Comparison of ENCODE assay signal across 20 mouse cellular contexts in the genomic region with DNA sequence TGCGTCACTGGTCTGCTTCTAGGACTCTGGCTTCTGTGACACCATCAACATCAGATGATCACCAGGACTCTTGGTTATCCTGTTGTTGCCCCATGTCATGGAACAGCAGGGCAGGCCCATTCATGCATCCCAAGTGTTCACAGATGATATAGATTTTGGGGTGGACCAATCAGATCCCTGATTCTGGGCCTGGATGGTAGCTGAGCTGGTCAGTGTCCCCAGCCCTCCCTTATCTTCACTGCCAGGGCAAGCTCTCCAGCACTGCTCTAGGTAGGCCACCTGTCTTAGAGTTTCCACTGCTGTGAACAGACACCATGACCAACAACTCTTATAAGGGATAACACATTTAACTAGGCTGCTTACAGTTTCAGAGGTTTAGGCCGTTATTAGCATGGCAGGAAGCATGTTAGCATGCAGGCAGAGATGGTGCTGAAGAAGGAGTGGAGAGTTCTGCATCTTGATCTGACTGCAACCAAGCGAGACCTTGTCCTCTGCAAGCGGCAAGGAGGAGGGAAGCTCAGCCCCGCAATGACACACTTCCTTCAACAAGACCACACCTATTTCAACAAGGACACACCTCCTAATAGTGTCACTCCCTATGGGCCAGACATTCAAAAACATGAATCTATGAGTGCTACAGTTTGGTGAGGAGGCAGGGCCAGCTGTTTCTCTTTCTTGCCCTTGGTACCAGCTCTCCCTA. TPM values are rescaled to one million over a fixed set of nuclear protein-coding genes. Genes with fewer than 3 reads are reported as not detected.
A peak's percentile ranks its signal among the peaks of the same experiment; 100 is the strongest.
DNase-seq lines count a peak whose midpoint lies in the region; ATAC-seq lines count a peak whose summit lies in the region.
"Had no signal": no experiment of that assay in that cellular context is flagged by ENCODE, and none has a peak within 500 bp of the region (broad histone marks: within the 10 kb centered on the region; RNA-seq: fewer than 3 reads in every experiment).

No protein-coding gene starts in this region.

- H3K9ac ChIP-seq in kidney, embryonic 14.5 days (ENCODE audit: low read depth, low read length): no peak overlapping the region
- H3K9ac ChIP-seq in intestine, embryonic 15.5 days: no peak overlapping the region
- no peak overlapping the region for H3K9ac ChIP-seq in forebrain, embryonic 11.5 days (ENCODE audit: low read length)
- H3K9ac ChIP-seq: forebrain, embryonic 12.5 days; limb, embryonic 13.5 days; liver, embryonic 14.5 days had no signal

- H3K27ac ChIP-seq in kidney, embryonic 14.5 days (ENCODE audit: low read depth, low read length): no peak overlapping the region
- H3K27ac ChIP-seq in intestine, embryonic 15.5 days: no peak overlapping the region
- H3K27ac ChIP-seq in embryonic facial prominence, embryonic 10.5 days (replicated peaks): no peak overlapping the region
- no peak overlapping the region for H3K27ac ChIP-seq in forebrain, embryonic 11.5 days (ENCODE audit: low read depth, low read length)
- H3K27ac ChIP-seq: forebrain, embryonic 12.5 days; hindbrain, postnatal 0 days; limb, embryonic 13.5 days; liver, embryonic 14.5 days had no signal

- DNase-seq in kidney, adult 9 months: no peak
- DNase-seq in CD4-positive, CD25-positive, alpha-beta regulatory T cell, adult 2 months (ENCODE audit: low read depth, low spot score): peak; percentile 45
- DNase-seq in embryonic facial prominence, embryonic 10.5 days (ENCODE audit: low spot score): no peak
- DNase-seq in forebrain, embryonic 11.5 days (ENCODE audit: low spot score): no peak
- DNase-seq: adrenal gland, postnatal 14 days; cerebellum, adult 8-10 months; gastrocnemius, postnatal 25 days; heart, postnatal 4 days; kidney, postnatal 14 days; right cerebral cortex, adult 18-20 months; spleen, adult 18-20 months had no signal

- H3K4me1 ChIP-seq in kidney, embryonic 14.5 days (ENCODE audit: control insufficient read depth, insufficient read depth, low read length): no peaks in the 10 kb centered on the region
- no peaks in the 10 kb centered on the region for H3K4me1 ChIP-seq in intestine, embryonic 15.5 days (replicated peaks)
- H3K4me1 ChIP-seq in embryonic facial prominence, embryonic 10.5 days: peaks cover 9% of the 10 kb centered on the region
- H3K4me1 ChIP-seq in forebrain, embryonic 11.5 days (replicated peaks; ENCODE audit: control insufficient read depth, insufficient read depth, low read length): no peaks in the 10 kb centered on the region
- H3K4me1 ChIP-seq: forebrain, embryonic 12.5 days; limb, embryonic 13.5 days had no signal

- no peaks in the 10 kb centered on the region for H3K36me3 ChIP-seq in kidney, embryonic 14.5 days (ENCODE audit: control insufficient read depth, insufficient read depth, low read length)
- no peaks in the 10 kb centered on the region for H3K36me3 ChIP-seq in intestine, embryonic 15.5 days
- no peaks in the 10 kb centered on the region for H3K36me3 ChIP-seq in embryonic facial prominence, embryonic 10.5 days (replicated peaks)
- H3K36me3 ChIP-seq in forebrain, embryonic 11.5 days (ENCODE audit: control insufficient read depth, insufficient read depth, low read length): no peaks in the 10 kb centered on the region
- H3K36me3 ChIP-seq: forebrain, embryonic 12.5 days; limb, embryonic 13.5 days had no signal

- H3K27me3 ChIP-seq in kidney, embryonic 14.5 days (ENCODE audit: control insufficient read depth, insufficient read depth, low read length): no peaks in the 10 kb centered on the region
- no peaks in the 10 kb centered on the region for H3K27me3 ChIP-seq in intestine, embryonic 15.5 days (replicated peaks)
- no peaks in the 10 kb centered on the region for H3K27me3 ChIP-seq in embryonic facial prominence, embryonic 10.5 days (replicated peaks; ENCODE audit: low read depth, poor library complexity, severe bottlenecking)
- no peaks in the 10 kb centered on the region for H3K27me3 ChIP-seq in forebrain, embryonic 11.5 days (ENCODE audit: control insufficient read depth, insufficient read depth, low read length)
- H3K27me3 ChIP-seq: forebrain, embryonic 12.5 days; limb, embryonic 13.5 days had no signal

- peak; percentile 24; the same call in 1 of the 2 replicates for ATAC-seq in kidney, embryonic 14.5 days (ENCODE audit: low FRiP score, low TSS enrichment)
- peak; percentile 35; the same call in 1 of the 2 replicates for ATAC-seq in erythroblast, adult 5-6 weeks (replicated peaks; ENCODE audit: low FRiP score, poor library complexity, severe bottlenecking)
- peak; percentile 86 for ATAC-seq in monocyte, adult 5-6 weeks (replicated peaks; ENCODE audit: insufficient number of reproducible peaks, low FRiP score, low TSS enrichment, poor library complexity, severe bottlenecking)
- no peak for ATAC-seq in intestine, embryonic 15.5 days
- ATAC-seq in forebrain, embryonic 11.5 days (replicated peaks; ENCODE audit: low FRiP score): no peak
- ATAC-seq: midbrain, embryonic 16.5 days had no signal

- no peak overlapping the region for H3K4me3 ChIP-seq in kidney, embryonic 14.5 days (ENCODE audit: low read length)
- H3K4me3 ChIP-seq in intestine, embryonic 15.5 days (replicated peaks): no peak overlapping the region
- no peak overlapping the region for H3K4me3 ChIP-seq in embryonic facial prominence, embryonic 10.5 days
- H3K4me3 ChIP-seq in forebrain, embryonic 11.5 days (ENCODE audit: low read depth, low read length): no peak overlapping the region
- H3K4me3 ChIP-seq: forebrain, embryonic 12.5 days; limb, embryonic 13.5 days had no signal

- no peak overlapping the region for H3K4me2 ChIP-seq in kidney, embryonic 14.5 days (replicated peaks; ENCODE audit: low read depth, low read length)
- no peak overlapping the region for H3K4me2 ChIP-seq in intestine, embryonic 15.5 days (replicated peaks)
- no peak overlapping the region for H3K4me2 ChIP-seq in forebrain, embryonic 11.5 days (ENCODE audit: low read depth, low read length, severe bottlenecking)
- H3K4me2 ChIP-seq: forebrain, embryonic 12.5 days; limb, embryonic 13.5 days had no signal

- H3K9me3 ChIP-seq in kidney, embryonic 14.5 days (ENCODE audit: control insufficient read depth, low read length): no peaks in the 10 kb centered on the region
- H3K9me3 ChIP-seq in intestine, embryonic 15.5 days: no peaks in the 10 kb centered on the region
- no peaks in the 10 kb centered on the region for H3K9me3 ChIP-seq in embryonic facial prominence, embryonic 10.5 days
- no peaks in the 10 kb centered on the region for H3K9me3 ChIP-seq in forebrain, embryonic 11.5 days (ENCODE audit: control insufficient read depth, low read length)
- H3K9me3 ChIP-seq: forebrain, embryonic 12.5 days; limb, embryonic 13.5 days had no signal

- WGBS in kidney, embryonic 14.5 days: 83% methylated on average over 5 of the region's 5 CpGs
- 81% methylated on average over 5 of the region's 5 CpGs for WGBS in intestine, embryonic 15.5 days
- 92% methylated on average over 5 of the region's 5 CpGs for WGBS in embryonic facial prominence, embryonic 10.5 days
- WGBS in forebrain, embryonic 11.5 days: 87% methylated on average over 5 of the region's 5 CpGs

RNA-seq across cellular contexts. Expression of a gene that starts 34.4 kb away (rescaled TPM):
- 46.2 and 91.4 TPM in 2 replicates for polyA plus RNA-seq in kidney, embryonic 14.5 days (2014; fragmentation: Nextera tagmentation; extraction: Ambion mirVana)
- 25.5 and 40.7 TPM in 2 replicates for total RNA-seq in erythroblast, adult 5-6 weeks (2015; ENCODE audit: low replicate concordance)
- 46.3 and 46.7 TPM in 2 replicates for total RNA-seq in erythroblast, adult 5-6 weeks (2017; ENCODE audit: low replicate concordance)
- total RNA-seq in monocyte, adult 5-6 weeks (2017): 61.8 to 169 TPM (median 72.5 TPM) in 3 replicates
- polyA plus RNA-seq in intestine, embryonic 15.5 days (2015; fragmentation: Nextera tagmentation; extraction: Ambion mirVana): 43.8 and 46.2 TPM in 2 replicates
- 58.8 and 63.8 TPM in 2 replicates for polyA plus RNA-seq in embryonic facial prominence, embryonic 10.5 days (2016; fragmentation: Nextera tagmentation; extraction: Ambion mirVana)
- 44.3 and 49.7 TPM in 2 replicates for polyA plus RNA-seq in forebrain, embryonic 11.5 days (2014; fragmentation: Nextera tagmentation; extraction: Ambion mirVana)

Comparison
In these comparisons a context has a peak if more than half of its experiments do, and no peak if none do; other contexts are left out.
1. ATAC-seq: peak in kidney, embryonic 14.5 days (single experiment), erythroblast, adult 5-6 weeks (single experiment) and monocyte, adult 5-6 weeks (single experiment); none in intestine, embryonic 15.5 days (single experiment) and forebrain, embryonic 11.5 days (single experiment).